Mouse (Mus musculus) heart, embryonic 11.5 days (tissue): ENCODE results near the gene Fat1. TPM values are rescaled to one million over a fixed set of nuclear protein-coding genes. Genes with fewer than 3 reads are reported as not detected.

Source experiments
- ATAC-seq: fragments of 200-750 bp; cut with Nextera tagmentation; replicated peaks from 2 replicates; pipeline ENCODE4 v1.8.0; 2017; ENCODE audit warnings: moderate library complexity; ENCODE audit not compliant: insufficient number of reproducible peaks, low FRiP score, low TSS enrichment
- H3K27ac ChIP-seq: fragments of 300-500 bp; sonication (generic); 2 replicates; pipeline ENCODE4 v1.5.1; 2014; ENCODE audit warnings: mild to moderate bottlenecking, low read depth, low read length
- H3K27me3 ChIP-seq: fragments of 300-500 bp; sonication (generic); 2 replicates; pipeline ENCODE4 v1.6.1; 2014; ENCODE audit warnings: mild to moderate bottlenecking, low read length, mixed read lengths; ENCODE audit not compliant: control insufficient read depth, insufficient read depth
- H3K36me3 ChIP-seq: fragments of 300-500 bp; sonication (generic); 2 replicates; pipeline ENCODE4 v1.6.1; 2014; ENCODE audit warnings: mild to moderate bottlenecking, low read length, moderate library complexity, mixed read lengths; ENCODE audit not compliant: control insufficient read depth, insufficient read depth
- H3K4me1 ChIP-seq: fragments of 300-500 bp; sonication (generic); 2 replicates; pipeline ENCODE4 v1.6.1; 2014; ENCODE audit warnings: low read length; ENCODE audit not compliant: control insufficient read depth, insufficient read depth
- H3K4me2 ChIP-seq: fragments of 300-500 bp; sonication (generic); 2 replicates; pipeline ENCODE4 v1.6.1; 2014; ENCODE audit warnings: mild to moderate bottlenecking, moderate library complexity
- H3K4me3 ChIP-seq: fragments of 300-500 bp; sonication (generic); 2 replicates; pipeline ENCODE4 v1.5.1; 2014; ENCODE audit warnings: low read depth, low read length
- H3K9ac ChIP-seq: fragments of 300-500 bp; sonication (generic); 2 replicates; pipeline ENCODE4 v1.6.1; 2014; ENCODE audit warnings: mild to moderate bottlenecking, low read depth, low read length, moderate library complexity
- H3K9me3 ChIP-seq: fragments of 300-500 bp; sonication (generic); replicated peaks from 2 replicates; pipeline ENCODE4 v1.6.1; 2016; ENCODE audit warnings: low read length; ENCODE audit not compliant: control insufficient read depth
- WGBS: fragments of 180-500 bp; shearing (Covaris S2); extraction: QIAGEN DNeasy Blood & Tissue Kit; methylation state at CpG from one replicate; pipeline ENCODE4 v1.1.7; 2014; ENCODE audit not compliant: insufficient replicate concordance; 5-methylcytosine and 5-hydroxymethylcytosine counted together
- polyA plus RNA-seq: library from polyadenylated mRNA; unstranded; fragments of >200 nt; fragmentation: Nextera tagmentation; extraction: Ambion mirVana; gene quantifications from 2 replicates; pipeline ENCODE4 v1.2.1, GENCODE M21; 2014

The Fat1 gene
- polyA plus RNA-seq, 1 experiment from 2014 or later: 20.2 TPM

DNA sequence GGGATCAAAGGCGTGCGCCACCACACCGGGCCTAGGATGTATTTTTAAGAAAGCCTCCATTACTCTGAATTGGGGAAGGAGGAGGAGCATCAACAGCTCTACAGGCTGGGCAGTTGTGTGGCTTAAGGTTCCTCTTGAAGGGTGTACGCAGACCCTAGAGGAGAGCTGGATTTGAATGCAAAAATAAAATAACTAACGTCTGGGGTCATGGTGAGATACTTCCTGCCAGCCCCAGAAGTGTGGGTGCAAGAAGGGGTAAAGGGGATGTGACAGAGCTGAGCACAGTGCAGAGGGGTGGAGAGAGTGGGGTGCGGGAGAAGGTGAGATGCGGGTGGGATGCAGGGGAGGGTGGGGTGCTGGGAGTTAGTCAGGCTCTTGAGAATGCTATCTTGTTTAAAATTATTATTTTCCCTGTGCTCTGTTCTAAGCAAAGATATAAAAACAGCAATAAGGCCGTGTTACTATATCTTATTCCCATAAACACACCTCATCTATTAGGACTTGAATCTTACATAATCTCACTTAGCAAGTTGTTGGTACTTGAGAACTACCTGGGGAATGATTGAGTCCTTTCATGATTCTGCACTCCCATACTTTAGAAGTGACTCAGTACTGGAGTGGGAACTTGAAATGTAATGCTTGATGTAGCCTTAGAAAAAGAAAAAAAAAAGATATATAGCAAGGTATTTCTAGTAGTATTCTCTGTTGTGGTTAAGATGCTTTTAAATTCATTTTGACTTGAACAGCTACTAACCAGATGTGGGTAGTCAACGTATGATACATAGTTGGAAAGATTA lies 2.5 kb upstream of the Fat1 start:
- H3K4me1 ChIP-seq: no peaks in the 10 kb centered on the region; the same call in 1 of the 2 replicates

DNA sequence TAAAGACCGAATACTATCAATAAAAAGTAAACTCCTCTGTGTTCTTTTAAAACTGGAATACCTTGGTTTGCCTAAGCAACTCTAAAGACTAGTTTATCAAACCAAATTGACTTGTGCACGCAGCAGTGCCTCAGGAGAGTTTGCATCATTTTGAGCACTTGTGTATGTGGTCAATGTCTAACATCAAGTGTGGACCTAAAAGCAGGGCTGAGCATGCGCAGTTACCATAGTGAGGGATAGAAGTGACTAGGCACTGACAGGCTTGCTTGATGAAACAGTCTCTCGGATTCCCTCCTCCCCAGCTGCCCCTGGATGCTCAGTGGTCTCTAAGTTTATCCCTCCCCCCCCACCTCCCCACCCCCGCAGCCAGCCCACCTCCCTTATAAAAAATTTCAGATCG lies 1.8 kb upstream of the Fat1 start:
- Histone ChIP-seq H3K4me2 (peak overlapping the region; percentile 83), H3K4me3 (no peak overlapping the region), H3K4me1 (no peaks in the 10 kb centered on the region; the same call in 1 of the 2 replicates), H3K9me3 (no peaks in the 10 kb centered on the region), H3K27me3 (no peaks in the 10 kb centered on the region), H3K36me3 (no peaks in the 10 kb centered on the region), H3K9ac (no peak overlapping the region), H3K27ac (no peak overlapping the region)
- no peak for ATAC-seq
- WGBS: 36% methylated on average over 6 of the region's 6 CpGs

More for the DNA sequence above, 2.5 kb upstream of the Fat1 start:
- Histone ChIP-seq H3K4me2 (no peak overlapping the region), H3K9me3 (no peaks in the 10 kb centered on the region), H3K4me3 (no peak overlapping the region), H3K27ac (no peak overlapping the region), H3K27me3 (no peaks in the 10 kb centered on the region), H3K9ac (no peak overlapping the region), H3K36me3 (no peaks in the 10 kb centered on the region)
- no peak for ATAC-seq
- 80% methylated on average over 9 of the region's 9 CpGs for WGBS

DNA sequence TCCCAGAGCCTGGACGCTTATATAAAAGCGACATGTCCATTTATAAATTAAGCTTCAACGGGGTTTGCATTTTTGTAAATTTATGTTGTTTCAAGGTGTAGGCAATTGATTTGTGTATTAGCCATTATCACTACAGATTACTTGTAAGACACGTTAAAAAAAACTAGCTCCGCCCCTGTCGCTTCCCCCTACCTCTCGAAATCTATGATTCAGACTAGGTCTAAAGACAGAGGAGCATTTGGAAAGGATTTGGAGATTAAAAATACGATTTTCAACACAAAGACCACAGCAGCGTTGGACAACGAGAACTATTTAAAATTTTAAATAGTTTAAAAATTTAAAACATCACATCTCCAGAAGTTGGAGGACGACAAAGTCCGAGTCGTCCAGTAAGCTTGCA lies 831 bp upstream of the Fat1 start:
- Histone ChIP-seq H3K27ac (peak overlapping the region; percentile 90; the same call in 1 of the 2 replicates), H3K4me2 (peak overlapping the region; percentile 83), H3K4me3 (peak overlapping the region; percentile 72), H3K9me3 (no peaks in the 10 kb centered on the region), H3K36me3 (no peaks in the 10 kb centered on the region), H3K4me1 (no peaks in the 10 kb centered on the region; the same call in none of the 2 replicates), H3K27me3 (no peaks in the 10 kb centered on the region), H3K9ac (peak overlapping the region; percentile 84; the same call in 1 of the 2 replicates)
- ATAC-seq: no peak
- 4% methylated on average over 13 of the region's 13 CpGs for WGBS

DNA sequence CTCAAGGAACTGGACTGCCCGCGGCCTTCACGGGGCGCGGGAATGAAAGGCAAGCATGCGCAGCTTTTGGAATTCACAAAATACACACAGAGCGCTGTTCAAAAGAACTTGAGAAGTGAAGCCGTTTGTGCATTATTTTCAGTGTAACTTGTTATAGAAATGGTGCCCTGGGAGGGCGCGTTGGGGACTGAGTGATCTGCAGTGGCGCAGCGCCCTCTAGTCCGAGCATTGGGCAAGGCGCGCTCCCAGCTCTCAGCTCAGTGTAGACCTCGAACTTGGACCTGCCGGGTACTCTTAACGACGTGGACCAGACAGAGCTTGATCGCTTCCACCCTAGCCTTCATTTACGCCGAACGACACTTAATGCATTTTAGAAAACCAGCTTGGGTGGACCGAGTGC lies 494 bp downstream of the Fat1 start:
- Histone ChIP-seq H3K4me3 (peak overlapping the region; percentile 72), H3K9me3 (no peaks in the 10 kb centered on the region), H3K36me3 (no peaks in the 10 kb centered on the region), H3K4me1 (peaks cover 4% of the 10 kb centered on the region), H3K9ac (peak overlapping the region; percentile 84), H3K4me2 (peak overlapping the region; percentile 83), H3K27ac (peak overlapping the region; percentile 90), H3K27me3 (no peaks in the 10 kb centered on the region)
- WGBS: 0% methylated on average over 24 of the region's 24 CpGs
- peak; percentile 70 for ATAC-seq

DNA sequence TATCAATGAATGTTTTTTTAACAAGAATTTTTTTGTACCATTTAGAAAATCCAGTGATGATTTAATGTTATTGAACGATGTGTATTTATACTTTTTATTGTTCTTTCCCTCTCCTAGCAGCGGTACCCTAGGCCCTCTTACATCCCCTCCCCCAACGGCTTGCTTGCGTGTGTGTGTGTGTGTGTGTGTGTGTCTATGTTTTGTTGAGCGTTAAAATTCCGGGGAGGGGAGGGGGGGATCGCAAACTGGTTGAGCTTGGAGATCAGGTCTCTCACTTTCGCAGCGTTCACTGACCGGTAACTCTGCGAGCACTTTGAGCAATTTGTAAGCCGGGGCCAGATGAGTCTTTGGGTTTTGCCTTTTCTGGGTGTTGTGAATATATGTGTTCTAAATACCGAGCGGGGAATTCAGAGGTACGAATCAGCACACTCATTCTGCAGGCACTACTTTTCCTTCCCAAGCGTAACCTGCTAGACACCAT lies 1.3 kb downstream of the Fat1 start:
- H3K4me3 ChIP-seq: peak overlapping the region; percentile 72
- H3K27me3 ChIP-seq: no peaks in the 10 kb centered on the region
- ATAC-seq: no peak
- H3K4me2 ChIP-seq: peak overlapping the region; percentile 83
- H3K27ac ChIP-seq: peak overlapping the region; percentile 83
- H3K4me1 ChIP-seq: peaks cover 4% of the 10 kb centered on the region
- peaks cover 2% of the 10 kb centered on the region for H3K36me3 ChIP-seq
- 0% methylated on average over 16 of the region's 16 CpGs for WGBS
- H3K9ac ChIP-seq: peak overlapping the region; percentile 84
- H3K9me3 ChIP-seq: no peaks in the 10 kb centered on the region

DNA sequence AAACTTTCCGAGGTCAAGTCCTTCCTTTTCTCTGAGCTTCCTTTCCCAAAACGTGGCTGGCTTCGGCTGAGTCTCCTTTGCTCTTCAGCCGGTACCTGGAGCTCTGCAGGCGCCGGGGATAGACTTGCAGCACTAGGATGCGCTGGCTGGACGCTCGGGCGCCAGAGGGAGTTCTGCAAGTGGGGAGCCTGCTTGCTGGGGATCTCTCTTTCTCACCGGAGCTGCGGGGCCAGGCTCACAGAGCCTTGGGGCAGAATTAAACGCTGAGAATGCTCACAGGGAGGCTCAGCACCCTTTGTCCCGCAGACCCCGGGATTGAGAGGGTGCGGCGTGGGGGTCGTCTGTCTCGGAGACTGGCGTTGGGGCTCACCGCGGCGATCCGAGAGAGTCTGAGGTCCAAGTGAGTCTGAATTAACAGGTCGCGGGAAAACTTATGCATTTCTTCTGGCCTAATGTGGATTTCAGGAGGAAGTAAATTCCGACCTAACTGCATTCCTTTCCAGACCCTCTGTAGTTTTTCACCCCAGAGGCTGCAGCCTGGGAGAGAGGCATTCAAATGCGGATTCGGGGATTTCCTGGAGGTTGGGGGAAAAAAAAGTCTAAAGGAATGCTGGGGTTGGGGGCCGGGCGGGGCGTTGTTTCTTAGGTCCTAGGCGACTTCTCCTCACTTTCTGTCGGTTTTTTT lies 2.0 kb downstream of the Fat1 start:
- Histone ChIP-seq H3K9me3 (no peaks in the 10 kb centered on the region), H3K27ac (peak overlapping the region; percentile 83), H3K9ac (peak overlapping the region; percentile 84), H3K27me3 (no peaks in the 10 kb centered on the region), H3K36me3 (peaks cover 4% of the 10 kb centered on the region), H3K4me1 (peaks cover 4% of the 10 kb centered on the region), H3K4me2 (peak overlapping the region; percentile 83), H3K4me3 (peak overlapping the region; percentile 72)
- ATAC-seq: no peak
- under 1% methylated on average over 34 of the region's 34 CpGs for WGBS

DNA sequence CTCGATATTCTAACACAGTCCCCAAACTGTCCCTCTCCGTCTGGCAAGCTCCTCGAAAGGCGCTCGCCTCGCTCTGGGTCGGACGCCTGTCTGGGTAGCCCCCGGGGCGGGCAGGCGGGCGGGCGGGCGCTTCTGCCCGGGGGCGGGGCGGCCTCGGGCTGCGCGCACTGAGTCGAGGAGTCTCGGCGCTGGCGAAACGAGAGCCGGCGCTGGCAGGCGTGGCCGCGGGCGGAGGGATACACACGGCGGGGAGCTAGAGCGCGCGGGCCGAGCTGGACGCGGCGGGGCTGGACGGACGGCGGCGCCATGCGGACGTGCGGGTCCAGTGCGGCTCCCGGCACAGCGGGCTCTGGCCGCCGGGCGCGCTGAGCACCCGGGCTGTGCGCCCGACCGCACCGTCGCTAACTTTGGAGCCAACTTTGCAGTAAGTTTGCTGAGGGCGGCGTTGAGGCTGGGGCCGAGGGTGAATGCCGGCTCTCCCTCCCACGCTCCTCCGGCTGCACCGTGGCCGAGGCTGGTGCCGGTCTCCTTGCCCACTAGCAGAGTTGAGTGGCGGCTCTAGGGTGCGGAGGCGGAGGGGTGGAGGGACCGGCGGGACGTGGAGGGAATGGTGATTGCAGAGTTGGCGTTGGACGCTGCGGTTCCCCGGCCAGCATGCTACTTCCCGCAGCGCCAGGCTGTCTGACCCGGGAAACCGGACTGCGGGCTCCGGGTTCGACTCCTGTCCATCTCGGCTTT lies 2.8 kb downstream of the Fat1 start:
- peak overlapping the region; percentile 83 for H3K4me2 ChIP-seq
- H3K36me3 ChIP-seq: peaks cover 4% of the 10 kb centered on the region
- peak overlapping the region; percentile 83 for H3K27ac ChIP-seq
- ATAC-seq: peak; percentile 76
- peaks cover 4% of the 10 kb centered on the region for H3K4me1 ChIP-seq
- peak overlapping the region; percentile 84 for H3K9ac ChIP-seq
- peak overlapping the region; percentile 72 for H3K4me3 ChIP-seq
- under 1% methylated on average over 86 of the region's 87 CpGs for WGBS
- no peaks in the 10 kb centered on the region for H3K27me3 ChIP-seq
- H3K9me3 ChIP-seq: no peaks in the 10 kb centered on the region

DNA sequence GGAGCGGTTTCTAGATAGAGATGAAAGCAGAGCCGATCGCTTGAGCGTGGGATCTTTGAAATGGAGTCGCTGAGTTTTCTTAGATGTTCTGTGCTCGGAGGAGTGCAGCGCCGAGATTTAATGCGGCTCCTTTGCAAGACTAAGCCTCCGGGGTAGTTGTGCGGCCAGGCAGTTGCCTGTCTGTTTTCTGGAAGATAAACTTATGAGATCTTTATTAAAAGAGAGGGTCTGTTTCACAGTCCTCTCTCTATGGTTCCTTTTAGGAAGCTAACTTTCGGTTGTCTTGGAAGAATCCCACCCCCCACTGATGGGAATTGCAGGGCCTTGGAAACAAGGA lies 3.4 kb downstream of the Fat1 start:
- WGBS: under 1% methylated on average over 12 of the region's 12 CpGs
- Histone ChIP-seq H3K27me3 (no peaks in the 10 kb centered on the region), H3K4me3 (peak overlapping the region; percentile 72), H3K4me1 (peaks cover 4% of the 10 kb centered on the region), H3K27ac (peak overlapping the region; percentile 83), H3K9me3 (no peaks in the 10 kb centered on the region), H3K9ac (peak overlapping the region; percentile 84), H3K4me2 (peak overlapping the region; percentile 83), H3K36me3 (peaks cover 4% of the 10 kb centered on the region)
- no peak for ATAC-seq
